Mouse (Mus musculus) c-Kit-negative CD71-positive TER-119-positive erythroid progenitor cells, embryonic 14.5 days (primary cell): ENCODE measurements around the gene Tssc4.

Experiments
- DNase-seq: peaks from one replicate; pipeline ENCODE4 v3.0.0-alpha.2; 2013; ENCODE audit warnings: low read depth, low spot score

Gene Tssc4

DNA sequence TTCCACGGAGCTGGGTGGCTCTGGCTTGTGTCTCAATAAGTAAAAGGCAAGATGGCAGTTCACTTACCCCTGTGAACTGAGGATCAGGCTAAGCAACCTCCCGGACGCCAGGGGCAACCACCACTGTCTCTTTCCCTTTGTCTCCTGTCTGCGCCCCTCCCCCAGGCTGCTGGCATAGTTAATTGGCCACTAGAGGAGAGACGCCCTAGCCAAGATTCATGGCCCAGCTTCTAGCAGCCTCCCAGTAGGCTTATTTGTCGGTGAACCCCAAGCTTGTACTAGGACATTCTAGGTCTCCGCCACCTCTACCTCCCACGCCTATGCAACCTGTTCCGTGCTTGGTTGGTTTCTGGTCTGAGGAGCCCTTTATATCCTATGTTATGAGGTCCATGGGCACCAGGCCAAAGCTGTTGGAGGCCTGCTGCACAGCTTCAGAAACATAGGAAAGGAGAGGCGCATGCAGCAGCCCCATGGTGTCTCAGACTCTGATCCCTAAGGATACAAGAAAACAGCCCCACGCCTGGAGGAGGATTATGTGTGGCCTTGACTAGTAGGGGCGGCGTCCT is 650 bp upstream of the Tssc4 start:
- DNase-seq: no peak

DNA sequence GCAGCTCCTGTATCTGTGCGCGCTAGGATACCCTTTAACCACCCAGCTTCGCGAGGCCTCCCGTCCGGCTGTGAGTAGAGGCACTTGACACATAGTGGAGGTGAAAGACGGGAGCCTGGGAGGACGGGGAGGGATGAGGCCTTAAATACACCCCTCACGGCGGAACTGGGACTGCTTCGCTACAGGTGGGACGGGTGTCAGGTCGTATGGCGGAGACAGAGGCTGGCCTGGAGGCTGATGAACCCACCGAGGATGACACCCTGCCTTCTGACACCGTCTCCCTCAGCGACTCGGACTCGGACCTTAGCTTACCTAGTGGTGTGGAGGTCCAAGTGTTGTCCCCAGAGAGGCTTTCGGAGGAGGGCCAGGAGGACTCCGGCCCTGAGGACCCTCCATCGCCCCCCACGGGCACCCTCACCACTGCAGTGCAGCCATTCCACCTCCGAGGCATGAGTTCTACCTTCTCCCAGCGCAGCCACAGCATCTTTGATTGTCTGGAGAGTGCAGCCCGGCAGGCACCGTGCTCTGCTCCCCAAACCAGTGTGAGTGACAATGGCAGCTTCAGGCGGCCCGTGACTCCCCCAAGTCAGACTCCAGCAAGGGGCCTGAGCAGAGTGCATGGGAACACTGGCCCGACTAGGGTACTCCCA is 827 bp downstream of the Tssc4 start:
- no peak for DNase-seq

DNA sequence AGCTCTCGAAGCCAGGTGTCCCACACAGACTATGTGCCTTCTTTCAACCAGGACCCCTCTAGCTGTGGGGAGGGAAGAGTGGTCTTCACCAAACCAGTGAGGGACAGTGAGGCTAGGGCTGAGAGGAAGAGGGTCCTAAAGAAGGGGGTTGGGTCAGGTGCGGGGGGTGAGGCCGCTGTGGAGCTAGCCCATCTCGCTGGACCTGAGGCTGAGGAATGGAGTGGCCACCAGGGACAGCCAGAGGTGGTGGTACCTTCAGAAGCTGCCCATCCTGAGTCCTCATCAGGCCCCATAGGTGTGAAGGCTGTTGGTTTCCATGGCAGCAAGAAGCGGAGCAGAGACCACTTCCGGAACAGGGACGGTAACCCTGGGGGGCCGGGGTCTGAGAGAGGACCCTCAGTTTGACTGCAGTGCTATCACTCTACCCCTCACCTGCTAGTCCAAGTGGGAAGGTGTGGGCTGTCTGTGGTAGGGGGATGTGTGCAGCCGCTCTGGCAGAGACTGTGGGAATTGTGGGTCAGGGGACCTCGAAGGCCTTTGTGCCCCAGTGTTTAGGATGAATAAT is 1.5 kb downstream of the Tssc4 start:
- no peak for DNase-seq

DNA sequence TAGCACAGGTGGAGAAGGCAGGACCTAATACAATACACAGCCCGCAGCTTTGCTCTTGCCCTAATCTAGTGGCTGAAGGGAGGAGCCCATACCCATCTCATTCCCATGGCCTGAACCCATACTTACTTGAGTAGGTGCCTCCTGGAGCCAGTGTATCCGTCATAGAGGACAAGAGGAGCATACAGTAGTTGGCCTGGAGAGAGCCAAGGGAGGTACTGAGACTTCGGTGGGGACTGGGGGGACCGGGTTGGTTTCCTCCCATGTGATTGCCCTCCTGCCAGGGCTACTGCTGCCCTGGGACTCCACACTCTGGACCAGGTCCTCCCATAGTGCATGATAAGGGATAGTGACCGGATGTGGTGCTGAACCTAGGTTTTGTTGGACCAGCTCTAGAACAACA is 3.6 kb downstream of the Tssc4 start:
- no peak for DNase-seq

DNA sequence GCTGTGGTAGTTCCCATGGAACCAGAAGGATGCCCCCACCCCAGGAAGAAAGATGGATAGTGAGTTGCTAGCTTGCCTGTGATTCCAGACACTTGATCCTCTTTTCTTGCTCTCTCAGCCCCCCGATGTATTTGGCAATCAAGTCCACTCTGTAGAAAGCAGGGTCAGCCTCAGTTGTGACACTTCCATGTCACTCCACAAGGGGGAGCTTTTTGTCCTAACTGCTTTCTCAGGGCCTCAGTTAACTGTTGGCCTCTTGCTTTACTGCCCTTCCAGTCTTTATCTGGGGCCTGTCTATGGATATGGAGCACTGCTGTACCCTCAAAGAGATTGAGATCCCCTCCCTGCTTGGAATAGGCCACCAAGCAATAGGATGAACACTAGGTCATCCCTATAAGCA is 4.0 kb downstream of the Tssc4 start:
- no peak for DNase-seq

DNA sequence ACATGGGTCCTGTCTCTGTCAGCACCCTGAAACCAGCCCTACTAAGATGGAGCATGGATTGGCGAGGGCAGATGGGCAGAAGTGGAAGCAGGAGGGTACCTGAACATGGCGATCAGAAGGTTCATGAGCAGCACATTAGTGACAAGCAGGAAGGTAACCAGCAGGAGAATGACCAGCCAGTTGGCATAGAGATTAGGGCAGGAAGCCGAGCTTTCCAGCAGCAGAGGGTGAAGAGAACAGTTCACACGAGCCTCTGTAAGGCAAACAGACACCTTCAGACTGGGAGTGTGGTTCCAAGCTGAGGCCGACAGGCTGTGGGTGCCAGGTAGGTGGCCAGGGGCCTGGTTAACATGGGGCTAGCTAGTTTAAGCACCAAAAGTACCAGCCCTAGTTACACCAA is 6.3 kb downstream of the Tssc4 start:
- no peak for DNase-seq

DNA sequence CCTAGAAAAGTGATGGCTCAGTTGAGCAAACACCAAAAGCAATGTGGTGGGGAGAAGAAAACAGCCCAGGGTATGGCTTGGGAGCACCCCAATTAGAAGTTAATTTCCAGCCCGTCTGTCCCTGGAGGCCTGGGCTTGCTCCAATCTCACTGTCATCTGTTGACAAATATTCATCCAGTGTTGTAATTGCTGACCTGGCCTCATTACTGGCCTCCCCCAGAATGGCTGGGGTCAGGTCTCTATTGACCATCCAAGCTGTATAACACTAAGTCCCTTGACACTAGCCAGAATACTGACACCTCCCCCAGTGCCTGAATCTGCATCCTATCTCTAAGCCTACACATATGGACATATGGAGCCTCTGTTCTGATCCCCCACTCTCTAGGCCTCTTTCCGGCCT is 8.3 kb downstream of the Tssc4 start:
- no peak for DNase-seq

DNA sequence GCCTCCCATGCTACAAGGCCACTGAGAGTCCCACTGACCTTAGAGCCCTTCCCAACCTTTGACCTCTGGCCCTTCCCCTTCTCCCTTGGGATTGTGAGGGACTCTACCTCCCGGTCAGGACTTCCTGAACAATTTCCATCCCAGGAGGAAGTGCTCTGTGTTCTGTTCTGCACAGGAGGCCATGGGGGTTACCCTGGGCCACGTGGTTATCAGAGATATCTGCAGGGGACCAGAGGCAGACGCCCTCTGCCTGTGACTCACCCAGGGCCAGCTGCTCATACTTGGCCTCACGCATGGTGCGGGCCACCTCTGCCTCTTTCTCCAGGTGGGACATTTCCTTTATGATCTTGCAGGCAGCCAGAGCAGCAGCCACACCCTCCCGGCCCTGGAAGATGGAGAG is 13.0 kb downstream of the Tssc4 start:
- DNase-seq: no peak

DNA sequence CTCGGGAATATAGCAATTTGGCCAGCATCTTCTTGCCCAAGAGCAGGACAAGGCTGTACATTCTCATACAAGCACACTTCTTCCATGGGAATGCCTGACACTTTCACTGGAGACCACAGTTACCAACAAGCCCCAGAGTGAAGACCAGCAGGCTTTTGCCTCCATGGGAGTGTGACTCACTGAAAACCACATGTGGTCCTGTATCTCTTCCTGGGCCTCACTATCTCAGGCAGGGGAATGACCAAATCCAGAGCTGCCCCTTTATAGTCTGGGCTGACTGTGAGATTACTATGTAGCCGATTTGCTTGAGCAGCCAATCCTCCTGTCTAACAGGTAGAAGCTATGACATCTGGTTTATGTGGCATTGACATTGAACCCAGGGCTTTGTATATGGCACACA is 14.7 kb downstream of the Tssc4 start:
- no peak for DNase-seq

DNA sequence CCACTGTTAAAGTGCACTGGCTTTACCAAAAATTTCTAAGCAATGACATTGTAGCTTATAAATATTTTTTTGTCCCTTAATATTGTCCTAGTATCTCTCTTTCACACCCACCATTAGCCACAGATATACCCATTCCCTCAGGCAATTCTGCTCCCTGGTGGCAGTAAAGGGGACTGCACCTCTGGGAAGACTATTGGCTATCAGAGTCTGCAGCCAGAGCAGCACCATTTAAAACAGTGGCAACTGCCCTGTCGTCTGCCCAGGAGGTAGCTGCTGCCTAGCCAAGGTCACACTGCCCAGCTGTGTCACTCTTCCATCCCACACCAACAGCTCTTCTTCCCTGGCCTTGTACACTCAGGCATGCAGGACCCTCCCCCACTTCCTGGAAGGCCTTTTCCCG is 17.3 kb downstream of the Tssc4 start:
- no peak for DNase-seq

DNA sequence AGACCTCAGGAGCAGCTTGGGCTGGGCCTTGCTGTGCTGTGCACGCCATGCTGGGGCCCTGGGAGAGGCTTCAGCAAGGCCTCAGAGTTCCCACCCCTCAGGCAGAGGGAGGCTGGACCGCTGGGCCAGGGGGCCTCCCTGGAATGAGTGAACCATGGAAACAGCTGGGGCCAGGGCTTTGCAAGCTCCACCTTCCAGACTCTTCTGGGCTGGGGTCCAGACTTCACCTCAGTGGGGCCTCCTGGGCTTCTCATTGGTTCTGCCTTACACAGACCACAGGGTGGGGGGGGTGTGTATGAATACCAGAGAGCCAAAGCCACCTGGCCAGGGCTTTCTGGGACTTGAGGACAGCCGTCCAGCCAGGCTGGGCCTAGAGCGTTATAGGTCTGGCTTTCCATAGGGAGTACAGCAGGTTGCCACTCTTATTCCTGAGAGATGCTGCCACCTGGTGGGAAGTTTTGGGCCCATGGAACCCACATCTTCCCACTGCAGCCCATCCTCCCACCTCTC is 18.1 kb downstream of the Tssc4 start:
- DNase-seq: no peak

DNA sequence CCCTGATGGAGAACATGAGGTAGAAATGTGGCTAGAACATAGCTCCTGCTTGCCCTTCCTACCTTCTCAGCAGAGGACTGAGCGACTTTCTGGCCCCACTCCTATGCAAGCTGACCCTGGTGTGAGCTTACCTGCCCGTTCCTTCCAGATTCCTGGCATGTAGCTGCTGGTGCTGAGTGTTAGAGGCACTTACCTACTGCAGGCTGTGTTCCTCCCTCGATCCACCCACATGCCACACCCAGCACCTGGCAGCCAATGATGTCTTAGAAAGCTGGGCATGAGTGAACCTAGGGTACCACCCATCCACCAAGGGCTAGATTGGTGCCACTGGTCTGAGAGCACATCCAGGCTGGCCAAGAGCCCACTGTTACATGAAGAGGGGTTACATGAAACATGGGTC is 24.8 kb downstream of the Tssc4 start:
- DNase-seq: no peak

DNA sequence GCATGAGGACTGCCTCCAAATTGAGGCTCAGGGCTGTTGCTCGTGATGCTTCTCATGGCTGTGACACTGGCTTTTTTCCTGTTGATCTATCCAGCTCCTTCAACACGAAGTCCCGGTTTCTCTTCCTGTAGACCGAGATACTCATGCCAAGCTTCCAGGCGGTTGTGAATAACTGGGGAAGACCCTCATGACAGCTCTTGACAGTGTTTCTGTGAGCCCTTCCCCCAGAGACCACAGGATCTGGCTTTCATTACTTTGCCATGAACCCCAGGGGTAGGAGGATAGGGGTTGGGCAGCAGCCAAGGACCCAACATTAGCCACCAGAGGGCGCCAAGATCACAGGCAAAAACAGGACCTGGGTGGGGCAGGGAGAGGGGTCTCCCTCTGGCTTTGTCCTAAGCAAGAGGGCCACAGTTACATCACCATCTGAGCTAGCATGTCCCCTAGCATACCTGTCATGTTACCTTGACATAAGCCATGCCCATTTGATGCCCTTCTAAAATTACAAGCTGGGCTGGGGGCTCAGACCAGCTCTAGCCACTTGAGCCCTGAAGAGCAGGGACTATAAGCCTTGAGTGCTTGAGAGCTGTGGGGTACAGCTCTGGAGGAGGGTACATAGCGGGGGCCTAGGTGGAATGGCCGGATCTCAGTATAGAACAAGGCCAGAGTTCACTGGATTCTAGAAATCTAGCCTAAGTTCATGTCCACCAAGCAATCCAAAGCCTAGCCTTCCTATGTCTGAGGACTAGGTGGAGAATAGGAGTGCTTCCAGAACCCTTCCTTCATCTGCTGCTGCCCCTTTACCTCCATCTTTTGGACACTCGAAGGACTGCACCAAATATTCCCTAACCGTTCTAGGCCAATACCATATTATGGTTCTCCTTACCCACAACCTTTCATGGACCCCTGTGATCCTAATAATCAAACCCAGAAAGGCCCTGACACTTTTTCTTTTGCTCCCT is 25.8 kb downstream of the Tssc4 start, which contains the start of gene Trpm5:
Trpm5 (minus strand) TSS at position 51 of the 962 bp plus-strand sequence.
- no peak for DNase-seq

DNA sequence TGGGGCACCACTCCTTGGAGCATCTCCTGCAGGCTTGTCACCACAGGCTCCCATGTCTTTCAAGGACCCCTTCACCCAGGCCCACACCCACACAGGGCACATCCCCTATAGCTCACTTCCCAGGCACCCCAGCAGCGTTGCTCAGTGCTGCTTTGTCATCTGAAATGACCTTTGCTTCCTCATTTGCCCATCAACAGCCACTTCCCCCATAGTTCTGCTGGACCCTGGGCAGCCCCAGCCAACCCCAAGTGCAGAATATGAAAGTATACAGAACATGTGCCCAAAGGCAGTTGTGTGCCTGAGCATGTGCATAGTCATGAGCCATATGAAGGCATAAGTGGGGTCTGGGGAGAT is 26.5 kb downstream of the Tssc4 start:
- DNase-seq: no peak

DNA sequence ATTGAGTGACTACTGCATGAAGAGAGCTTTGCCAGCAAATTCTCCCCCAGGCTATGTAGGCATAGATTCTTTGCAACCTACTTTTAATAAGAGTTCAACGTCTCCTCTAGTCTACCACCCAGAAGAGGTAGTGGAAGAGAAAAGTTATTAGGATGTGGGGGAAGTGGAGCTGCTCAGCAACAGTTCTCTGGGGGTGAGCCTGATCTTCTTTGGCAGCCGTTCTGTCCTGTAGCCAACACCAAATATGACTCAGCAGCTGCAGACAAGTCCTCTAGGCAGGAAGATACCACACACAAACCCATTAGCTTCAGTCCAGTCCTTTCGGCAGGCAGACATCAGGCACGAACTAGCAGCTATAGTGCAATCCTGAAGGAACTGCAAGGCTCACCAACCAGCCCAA is 31.7 kb downstream of the Tssc4 start:
- no peak for DNase-seq

DNA sequence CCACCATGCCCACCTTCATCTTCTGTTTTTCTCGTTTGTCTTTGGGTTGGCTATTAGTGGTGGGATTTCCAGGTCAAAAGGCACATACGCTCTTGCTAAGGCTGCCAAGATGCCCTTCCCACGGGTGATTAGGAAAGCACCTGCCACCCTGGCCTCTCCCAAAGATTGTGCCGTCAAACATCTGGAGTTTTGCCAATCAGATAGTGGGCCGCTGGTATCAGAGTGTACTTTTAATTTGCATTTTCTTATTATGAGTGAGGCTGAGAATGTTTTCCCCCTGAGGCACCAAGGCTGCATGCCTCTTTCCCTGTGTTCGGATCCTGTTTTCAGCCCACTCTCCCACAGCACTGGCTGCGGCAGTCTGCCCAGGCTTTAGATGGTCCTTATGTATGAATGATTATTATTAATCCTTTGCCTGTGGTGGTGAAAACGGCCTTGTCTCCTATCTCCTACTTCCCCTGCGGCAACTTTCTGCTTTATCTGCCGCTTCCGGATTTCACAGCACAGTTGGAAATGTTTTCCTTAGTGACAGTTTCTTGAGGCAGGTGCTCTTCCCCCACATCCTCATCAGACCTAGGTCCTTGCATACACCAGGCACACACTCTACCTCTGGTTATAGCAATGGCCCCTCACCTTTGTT is 36.3 kb downstream of the Tssc4 start:
- DNase-seq: no peak

DNA sequence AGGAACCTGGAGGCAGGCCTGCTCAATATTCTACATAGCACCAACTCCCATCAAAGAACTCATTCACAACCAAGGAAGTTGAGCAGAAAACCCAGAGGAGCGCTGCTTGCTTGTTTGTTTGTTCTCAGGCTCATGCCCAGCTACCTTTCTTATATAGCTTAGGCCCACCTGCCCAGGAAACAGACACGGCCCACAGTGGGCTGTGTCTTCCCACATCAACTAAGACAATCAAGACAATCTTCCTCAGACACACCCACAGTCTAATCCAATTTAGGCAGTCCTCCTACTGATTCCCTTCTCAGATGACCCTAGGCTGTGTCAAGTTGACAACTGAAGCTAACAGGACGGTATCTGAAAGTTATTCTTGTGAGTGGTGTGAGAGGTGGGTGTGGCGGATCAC is 37.0 kb downstream of the Tssc4 start, which contains the start of gene Kcnq1:
Kcnq1 (plus strand) TSS at position 301 of the 400 bp plus-strand sequence.
- no peak for DNase-seq

DNA sequence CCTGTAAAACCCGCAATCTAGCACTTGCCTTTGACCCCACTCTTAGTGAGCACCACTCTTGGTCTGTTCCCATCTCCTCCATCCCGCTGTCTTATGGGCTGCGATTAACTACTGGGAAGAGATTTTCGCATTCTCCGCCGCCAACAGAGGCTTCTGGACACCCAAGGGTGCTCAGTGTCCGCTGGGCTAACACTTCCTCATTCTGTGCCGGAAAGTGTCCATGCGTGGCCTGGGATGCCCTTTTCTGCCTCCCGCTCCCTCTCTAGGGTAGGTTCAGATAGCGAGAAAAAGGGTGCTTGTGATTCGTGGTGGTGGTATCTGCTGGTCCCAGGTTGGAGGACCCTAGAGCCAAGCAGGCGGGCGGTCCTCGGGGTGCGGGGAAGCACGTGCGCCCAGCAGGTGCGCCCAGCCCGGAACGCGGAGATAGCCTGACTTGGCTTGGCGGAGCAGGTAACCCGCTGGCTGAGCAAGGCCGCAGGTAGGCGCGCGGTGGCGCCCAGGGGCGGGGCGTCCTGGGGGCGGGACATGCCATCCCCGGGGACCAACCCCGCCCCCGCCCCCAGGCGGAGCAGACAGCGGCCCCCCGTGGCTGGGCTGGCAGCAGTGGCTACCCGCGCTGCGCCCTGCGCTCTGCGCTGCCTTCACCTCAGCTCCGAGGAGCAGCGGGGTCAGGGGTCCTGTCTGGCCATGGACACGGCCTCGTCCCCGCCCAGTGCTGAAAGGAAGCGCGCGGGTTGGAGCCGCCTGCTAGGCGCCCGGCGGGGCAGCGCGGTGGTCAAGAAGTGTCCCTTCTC is 37.8 kb downstream of the Tssc4 start:
- no peak for DNase-seq

DNA sequence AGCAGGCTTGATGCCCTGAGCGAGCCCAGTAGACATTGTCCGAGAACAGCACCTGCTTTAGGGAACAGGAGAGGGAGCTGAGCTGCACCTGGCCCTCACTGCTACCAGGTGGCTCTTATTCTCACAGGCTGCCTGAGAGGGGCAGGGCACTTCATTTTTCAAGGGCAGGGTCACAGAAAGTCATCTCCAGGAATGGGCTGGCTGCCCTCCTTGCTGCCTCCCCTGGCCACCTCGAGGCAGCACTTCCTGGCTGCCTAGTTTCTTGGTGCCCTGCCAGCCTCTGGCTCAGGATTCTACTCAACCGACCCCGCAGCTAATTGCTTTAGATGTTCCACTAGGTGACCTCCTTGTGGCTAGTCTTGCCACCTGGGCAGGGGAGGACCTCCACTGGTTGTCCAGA is 39.2 kb downstream of the Tssc4 start:
- DNase-seq: no peak

DNA sequence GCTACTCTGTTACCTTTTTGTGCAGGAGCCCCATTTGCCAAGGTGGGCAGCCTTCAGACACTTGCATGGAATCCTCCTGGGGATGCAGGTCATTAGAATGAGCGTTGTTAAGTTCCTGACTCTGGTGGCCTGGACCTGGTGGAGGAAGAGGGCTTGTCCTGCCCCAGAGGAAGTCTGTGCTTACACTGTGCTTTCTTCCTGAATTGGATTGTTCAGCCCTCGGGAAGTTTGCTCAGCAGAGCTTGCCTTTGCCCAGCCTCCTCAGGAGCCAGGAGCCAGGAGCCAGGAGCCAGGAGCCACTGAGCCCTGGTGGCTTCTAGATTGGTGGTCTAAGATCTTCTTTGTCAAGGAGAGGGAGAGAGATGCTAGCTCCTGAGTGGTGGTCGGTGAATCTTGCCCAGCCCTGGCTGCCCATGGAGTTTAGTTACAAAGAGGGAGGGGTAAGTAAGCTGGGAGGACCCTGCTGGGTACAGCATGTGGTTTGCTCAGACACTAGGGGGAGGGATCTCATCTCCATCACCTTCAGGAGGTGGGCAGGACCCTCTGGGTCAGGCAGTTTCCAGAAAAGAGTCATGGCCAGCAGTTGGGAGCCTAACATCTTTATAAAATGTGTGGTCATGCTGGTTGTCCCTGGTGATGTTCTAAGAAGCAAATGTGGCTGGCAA is 40.1 kb downstream of the Tssc4 start:
- DNase-seq: no peak
